Mouse (Mus musculus) C2C12 (cell line): ENCODE data around the gene Gimap4.

Source experiments
- CEBPB ChIP-seq: IDR thresholded peaks from one replicate; pipeline ENCODE4 v1.6.1; 2011; ENCODE audit warnings: low read depth, mild to moderate bottlenecking, control low read depth, moderate library complexity
- CTCF ChIP-seq: IDR thresholded peaks from one replicate; pipeline ENCODE4 v1.5.1; 2011; ENCODE audit not compliant: control insufficient read depth, insufficient read depth, insufficient read length
- MYOD1 ChIP-seq: IDR thresholded peaks from one replicate; pipeline ENCODE4 v1.6.1; 2011; ENCODE audit warnings: low read depth; ENCODE audit not compliant: control insufficient read depth, insufficient read length
- USF1 ChIP-seq: IDR thresholded peaks from one replicate; pipeline ENCODE4 v1.6.1; 2011; ENCODE audit warnings: low read depth, mild to moderate bottlenecking, control low read depth, moderate library complexity

DNA sequence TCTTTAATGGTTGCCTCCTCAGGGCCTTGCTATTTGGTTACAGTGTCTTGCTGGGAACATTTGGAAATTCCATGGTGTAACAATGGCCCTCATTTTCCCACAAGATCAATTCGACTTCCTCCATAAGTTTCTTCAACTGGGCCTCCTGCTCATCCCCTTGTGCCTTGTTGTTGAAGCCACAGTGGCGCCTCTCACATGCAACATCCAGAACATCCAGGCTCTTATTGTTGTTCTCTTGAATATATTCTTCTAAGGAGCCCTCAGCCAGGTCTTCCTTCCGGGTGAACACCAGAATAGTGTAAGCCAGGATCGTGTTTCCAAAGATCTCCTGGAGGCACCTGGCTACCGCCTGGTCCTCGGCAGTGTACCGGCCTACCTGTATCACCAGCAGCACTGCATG lies 17.8 kb downstream of the Gimap4 start:
- no peak for TF ChIP-seq MYOD1
- TF ChIP-seq CTCF: no peak
- no peak for TF ChIP-seq USF1
- TF ChIP-seq CEBPB: no peak
